Mouse (Mus musculus): ENCODE results near the gene Surf4. TPM values are rescaled to one million over a fixed set of nuclear protein-coding genes. Genes with fewer than 3 reads are reported as not detected.

Surf4 gene
- total and polyA plus RNA-seq, 3 experiments: 109 to 161 (median 140) TPM

- TF ChIP-seq POLR2AphosphoS2 (IDR thresholded peaks at IDR 0.05; ENCODE audit: low read depth, low read length) (peak; percentile 61; the same call in 1 of the 2 replicates), JUN (IDR thresholded peaks at IDR 0.05; ENCODE audit: insufficient read depth, low read depth, low read length) (no peak), TCF12 (IDR thresholded peaks at IDR 0.05; ENCODE audit: low read depth, low read length) (peak; percentile 76), BHLHE40 (IDR thresholded peaks at IDR 0.05; ENCODE audit: low read depth, low read length) (no peak), MAZ (IDR thresholded peaks at IDR 0.05; ENCODE audit: low read depth, low read length) (peak; percentile 89), IRF4 (IDR thresholded peaks at IDR 0.05; ENCODE audit: low read depth, low read length) (no peak), NRF1 (IDR thresholded peaks at IDR 0.05; ENCODE audit: low read depth, low read length) (peak; percentile 89), CHD1 (IDR thresholded peaks at IDR 0.05; ENCODE audit: low read depth, low read length) (no peak), ZNF384 (IDR thresholded peaks at IDR 0.05; ENCODE audit: low read depth, low read length) (no peak), TBP (conservative IDR thresholded peaks at IDR 0.05; ENCODE audit: low read depth, low read length) (no peak; the same call in 1 of the 2 replicates)
Measured at GRCm38 (mm10) chr2:26963923-26964723, 30.4 kb upstream of the Surf4 start, which contains the start of gene Rexo4 (continued).

DNA sequence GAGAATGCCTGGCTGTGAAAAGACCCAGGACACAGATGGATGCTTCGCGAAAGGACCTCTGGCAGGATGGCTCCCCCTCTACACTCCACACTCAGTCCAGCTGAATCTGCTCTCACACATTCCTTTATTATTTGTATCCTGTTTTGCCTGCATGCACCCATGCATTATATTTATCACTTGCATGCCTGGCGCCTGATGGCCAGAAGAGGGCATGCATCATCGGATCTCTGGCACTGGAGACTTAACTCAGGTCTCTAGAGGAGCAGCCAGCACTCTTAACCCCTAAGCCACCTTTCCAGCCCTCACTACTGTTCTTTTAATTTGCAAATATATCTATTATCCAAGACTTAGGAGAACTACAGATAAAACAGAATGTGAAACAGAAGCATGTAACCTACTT lies 27.0 kb upstream of the Surf4 start:
- no peak overlapping the region for H3K9ac ChIP-seq (ENCODE audit: insufficient read depth, low read depth)
- in situ Hi-C loops (cut with MboI; ENCODE audit: low pct_ligation_motif_present, low pct_unique_long_range_greater_than_20kb, low sequenced_read_pairs): no loop called here
- TF ChIP-seq CTCF (conservative IDR thresholded peaks at IDR 0.05 in 1 of 2, IDR thresholded peaks at IDR 0.05 in 1 of 2; ENCODE audit: low read depth in 2 of 2, low read length in 2 of 2) (peak in 1 of 2 experiments; percentile 43; a peak in 1 of 4 replicates), RAD21 (IDR thresholded peaks at IDR 0.05; ENCODE audit: low read depth, low read length) (no peak; the same call in none of the 2 replicates)
- H3K4me2 ChIP-seq (ENCODE audit: insufficient read depth, low read depth, poor library complexity, severe bottlenecking): no peak overlapping the region
- peaks cover 23% of the 10 kb centered on the region for H3K79me2 ChIP-seq (replicated peaks; ENCODE audit: control insufficient read depth, extremely low read depth, insufficient read depth, poor library complexity, severe bottlenecking)
- H3K4me3 ChIP-seq (replicated peaks in 1 of 3; ENCODE audit: low read depth in 2 of 3, low read length in 2 of 3, poor library complexity in 1 of 3): no peak overlapping the region
- no peak for DNase-seq (ENCODE audit: extremely low read depth)
- H3K9me3 ChIP-seq (replicated peaks; ENCODE audit: low read length): no peaks in the 10 kb centered on the region
- H3K27ac ChIP-seq (ENCODE audit: insufficient read depth, low read depth): no peak overlapping the region
- H3K4me1 ChIP-seq (ENCODE audit: control insufficient read depth in 1 of 2, insufficient read depth in 2 of 2): peaks cover 4 to 28% of the 10 kb centered on the region in 2 experiments; a peak in 3 of 4 replicates
- dilution Hi-C loops (cut with MboI; ENCODE audit: extremely low pct_ligation_motif_present, extremely low pct_unique_long_range_greater_than_20kb, low sequenced_read_pairs): no loop called here
- peaks cover 52 to 65% of the 10 kb centered on the region in 2 experiments for H3K36me3 ChIP-seq (replicated peaks in 1 of 2; ENCODE audit: control insufficient read depth in 1 of 2, insufficient read depth in 1 of 2, low read length in 1 of 2)
- H3K27me3 ChIP-seq (replicated peaks): no peaks in the 10 kb centered on the region

GRCm38 (mm10) chr2:26957488-26957859 lies 23.7 kb upstream of the Surf4 start:
- no peaks in the 10 kb centered on the region for H3K27me3 ChIP-seq (replicated peaks)
- no peak overlapping the region for H3K4me2 ChIP-seq (ENCODE audit: insufficient read depth, low read depth, poor library complexity, severe bottlenecking)
- H3K4me3 ChIP-seq (replicated peaks in 1 of 3; ENCODE audit: low read depth in 2 of 3, low read length in 2 of 3, poor library complexity in 1 of 3): no peak overlapping the region
- no peaks in the 10 kb centered on the region for H3K9me3 ChIP-seq (replicated peaks; ENCODE audit: low read length)
- dilution Hi-C loops (cut with MboI; ENCODE audit: extremely low pct_ligation_motif_present, extremely low pct_unique_long_range_greater_than_20kb, low sequenced_read_pairs): no loop called here
- peaks cover 3 to 15% of the 10 kb centered on the region in 2 experiments; a peak in 3 of 4 replicates for H3K4me1 ChIP-seq (ENCODE audit: control insufficient read depth in 1 of 2, insufficient read depth in 2 of 2)
- in situ Hi-C loops (cut with MboI; ENCODE audit: low pct_ligation_motif_present, low pct_unique_long_range_greater_than_20kb, low sequenced_read_pairs): no loop called here
- peaks cover 8% of the 10 kb centered on the region for H3K79me2 ChIP-seq (replicated peaks; ENCODE audit: control insufficient read depth, extremely low read depth, insufficient read depth, poor library complexity, severe bottlenecking)
- no peak overlapping the region for H3K9ac ChIP-seq (ENCODE audit: insufficient read depth, low read depth)
- no peak for TF ChIP-seq MAX (IDR thresholded peaks at IDR 0.05; ENCODE audit: low read length)
- TF ChIP-seq NELFE (IDR thresholded peaks at IDR 0.05; ENCODE audit: low read depth, low read length): no peak
- no peak for TF ChIP-seq MAFK (IDR thresholded peaks at IDR 0.05; ENCODE audit: insufficient replicate concordance, low read length)
- TF ChIP-seq ZC3H11A (IDR thresholded peaks at IDR 0.05; ENCODE audit: low read depth, low read length): no peak
- no peak for TF ChIP-seq JUND (conservative IDR thresholded peaks at IDR 0.05; ENCODE audit: low read depth, low read length)
- TF ChIP-seq MEF2A (IDR thresholded peaks at IDR 0.05; ENCODE audit: borderline replicate concordance, low read depth, low read length): no peak
- TF ChIP-seq SIN3A (IDR thresholded peaks at IDR 0.05; ENCODE audit: low read length): no peak
- H3K36me3 ChIP-seq (replicated peaks in 1 of 2; ENCODE audit: control insufficient read depth in 1 of 2, insufficient read depth in 1 of 2, low read length in 1 of 2): peaks cover 82 to 90% of the 10 kb centered on the region in 2 experiments
- no peak overlapping the region for H3K27ac ChIP-seq (ENCODE audit: insufficient read depth, low read depth)
- no peak for DNase-seq (ENCODE audit: extremely low read depth)

Measured in CH12.LX (cell line).